Mouse (Mus musculus) cerebellum, postnatal 25 days (tissue): ENCODE results near the gene Acmsd.
A peak's percentile ranks its signal among the peaks of the same experiment; 100 is the strongest.
"Not testable (repeated sequence)": the region's sequence is repeated elsewhere in the genome, so short reads cannot be mapped to it uniquely, and the experiment has no call there.

Experiments
- DNase-seq, 2 experiments: peaks; one replicate each; pipeline ENCODE4 v3.0.0; 2021; ENCODE audit warnings: mixed read lengths in 2 of 2

Gene Acmsd

DNA sequence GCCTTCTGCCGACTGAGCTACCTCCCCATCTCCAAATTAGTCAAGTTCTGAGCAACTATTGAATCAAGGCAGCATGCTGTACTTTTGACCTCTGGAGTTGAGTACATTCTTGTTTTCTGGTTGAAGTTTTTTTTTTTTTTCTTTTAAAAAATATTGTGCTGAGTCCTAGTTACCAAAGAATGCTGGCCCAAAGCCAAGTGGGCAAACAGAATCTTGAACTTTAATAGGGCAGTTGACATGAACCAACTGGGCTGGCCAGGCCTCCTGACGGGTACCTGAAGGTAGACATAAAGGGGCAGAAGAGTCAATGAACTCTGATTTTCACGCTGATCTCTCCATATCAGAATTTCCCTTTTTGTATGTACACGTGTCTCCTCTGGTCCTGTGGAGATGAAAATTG, at the start of gene Acmsd:
Acmsd (plus strand) TSS at position 318 of the 400 bp plus-strand sequence.
- DNase-seq, result no peak

DNA sequence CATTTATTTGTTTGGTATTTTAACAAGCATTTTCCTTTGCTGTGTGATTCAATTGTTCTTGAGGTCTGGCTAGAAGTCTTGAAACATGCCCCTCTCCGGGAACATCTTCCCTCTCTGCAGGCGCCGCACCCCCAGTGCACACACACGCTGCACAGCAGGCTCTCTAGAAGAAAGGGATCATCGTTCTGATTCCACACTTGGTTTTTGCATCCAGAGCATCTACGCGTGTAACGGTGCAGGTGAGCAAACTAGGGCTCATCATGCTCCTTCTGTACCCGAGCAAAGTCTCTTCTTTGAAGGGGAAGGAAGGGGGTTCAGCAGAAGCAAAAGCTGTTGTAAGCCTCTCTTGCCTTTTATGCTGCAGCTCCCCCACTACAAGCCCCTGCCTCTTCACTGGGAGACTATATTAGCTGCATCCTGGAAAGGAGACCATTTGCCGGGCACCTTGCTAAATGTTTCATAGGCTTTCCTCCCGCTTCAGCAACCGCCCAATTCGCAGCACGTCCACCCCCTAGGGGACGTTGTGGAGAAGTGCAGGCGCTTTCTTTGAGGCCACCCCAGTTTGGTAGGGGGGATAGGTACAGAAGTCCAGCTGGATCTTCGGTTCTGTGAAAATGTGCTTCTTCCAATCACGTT, 49.6 kb upstream of the Acmsd start, which contains the start of gene Tmem163:
Tmem163 (minus strand) TSS at position 51 of the 636 bp plus-strand sequence.
- peak; percentile 75 to 82 for DNase-seq

DNA sequence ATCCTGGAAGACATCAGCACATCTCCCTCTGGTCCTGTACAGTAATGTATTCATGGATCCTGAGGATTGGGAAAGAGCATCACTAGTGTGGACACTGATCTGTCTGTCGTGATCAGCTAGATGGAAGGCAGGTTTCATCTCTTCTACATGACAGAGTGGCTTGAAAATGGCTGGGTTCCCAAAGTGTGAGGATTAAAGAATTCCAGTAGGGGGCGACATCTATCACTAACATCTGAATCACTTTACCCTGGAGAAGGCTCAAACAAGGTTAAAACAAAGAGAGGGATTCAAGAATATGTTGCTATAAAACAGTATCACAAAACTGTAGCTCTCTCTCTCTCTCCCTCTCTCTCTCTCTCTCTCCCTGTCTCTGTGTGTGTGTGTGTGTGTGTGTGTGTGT, 32.7 kb upstream of the Acmsd start:
- no peak for DNase-seq

DNA sequence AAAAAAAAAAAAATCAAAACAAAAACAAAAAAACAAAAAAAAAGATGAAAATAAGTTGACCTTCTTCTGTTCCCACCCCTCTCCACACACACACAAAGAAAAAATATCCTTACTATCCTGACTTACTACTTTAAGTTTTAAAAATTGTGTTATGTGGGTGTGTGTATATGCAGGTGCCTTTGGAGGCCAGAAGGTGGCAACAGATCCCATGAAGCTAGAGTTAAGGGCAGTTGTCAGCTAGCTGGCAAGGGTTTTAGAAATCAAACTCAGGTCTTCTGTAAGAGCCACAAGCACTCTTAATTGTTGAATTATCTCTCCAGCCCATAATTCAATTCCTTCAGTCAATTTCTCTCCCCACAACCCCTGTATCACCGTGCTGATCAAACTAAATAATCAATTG, 27.0 kb upstream of the Acmsd start:
- no peak for DNase-seq

DNA sequence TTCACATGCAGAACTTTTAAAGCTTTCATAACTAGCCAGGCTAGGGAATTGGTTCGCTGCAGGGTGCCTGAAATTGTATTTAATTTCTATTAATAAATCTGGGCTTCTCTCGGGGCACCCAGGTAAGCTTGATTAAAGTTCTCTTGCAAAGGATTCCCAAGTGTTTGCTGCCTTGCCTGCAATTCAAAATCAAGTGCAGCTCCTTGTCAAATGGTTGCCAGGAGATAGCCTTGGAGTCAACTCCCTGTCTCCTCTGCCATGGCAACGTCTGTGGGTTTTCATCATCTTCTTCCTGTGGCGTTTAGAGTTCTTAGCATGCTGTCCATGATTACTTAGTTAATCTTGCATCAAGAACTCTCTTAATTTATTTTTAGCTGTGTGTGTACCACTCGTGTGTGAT, 22.9 kb upstream of the Acmsd start:
- DNase-seq, result no peak

DNA sequence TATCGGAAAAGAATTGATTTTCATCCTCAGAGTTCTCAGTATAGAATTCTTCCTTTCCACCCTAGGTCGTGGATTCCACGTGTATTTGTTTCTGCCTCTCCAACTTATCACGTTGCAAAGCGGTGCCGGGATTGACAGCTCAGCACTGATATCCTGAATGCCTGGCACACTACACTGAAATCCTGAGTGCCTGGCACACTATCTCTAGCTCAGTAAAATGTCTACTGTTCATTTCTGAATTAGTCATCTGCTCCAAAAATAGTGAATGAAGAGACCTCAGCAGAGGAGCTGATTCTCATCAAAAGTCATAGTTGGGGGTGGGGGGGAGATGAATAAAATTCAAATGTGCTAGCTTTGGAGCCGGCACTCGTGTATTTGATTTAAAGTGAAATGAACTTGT, 12.8 kb upstream of the Acmsd start:
- no peak for DNase-seq

DNA sequence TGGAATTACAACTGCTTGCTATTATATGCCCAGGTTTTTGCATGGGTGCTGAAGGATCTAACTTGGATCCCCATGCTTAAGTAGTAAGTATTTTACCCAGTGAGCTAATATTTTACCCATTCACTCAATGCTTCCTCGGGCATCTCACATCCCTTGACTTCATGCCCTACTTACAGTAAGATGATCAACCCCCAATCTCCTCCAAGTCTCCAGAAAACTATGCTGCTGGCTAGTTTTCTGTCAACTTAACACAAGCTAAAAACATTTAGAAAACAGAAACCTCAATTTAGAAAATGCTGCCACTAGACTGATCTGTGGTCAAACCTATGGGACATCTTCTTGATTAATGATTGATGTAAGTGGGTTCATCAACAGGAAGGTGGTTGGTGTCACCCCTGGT, 10.9 kb upstream of the Acmsd start:
- no peak for DNase-seq

DNA sequence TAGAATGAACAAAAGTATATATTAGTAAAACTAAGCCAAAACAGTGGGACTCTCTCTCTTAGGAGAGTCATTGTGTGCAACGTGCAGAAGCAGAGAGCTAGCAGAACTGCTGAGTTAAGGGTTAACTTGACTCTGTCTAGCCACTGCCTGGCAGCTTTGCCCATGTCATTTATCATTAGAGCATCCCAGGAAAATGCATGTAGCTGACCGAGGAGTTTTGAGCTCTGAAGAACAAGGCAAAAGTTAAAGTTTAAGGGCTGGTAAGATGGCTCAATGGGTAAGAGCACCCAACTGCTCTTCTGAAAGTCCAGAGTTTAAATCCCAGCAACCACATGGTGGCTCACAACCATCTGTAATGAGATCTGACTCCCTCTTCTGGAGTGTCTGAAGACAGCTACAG, 5.6 kb upstream of the Acmsd start:
- DNase-seq, result no peak

DNA sequence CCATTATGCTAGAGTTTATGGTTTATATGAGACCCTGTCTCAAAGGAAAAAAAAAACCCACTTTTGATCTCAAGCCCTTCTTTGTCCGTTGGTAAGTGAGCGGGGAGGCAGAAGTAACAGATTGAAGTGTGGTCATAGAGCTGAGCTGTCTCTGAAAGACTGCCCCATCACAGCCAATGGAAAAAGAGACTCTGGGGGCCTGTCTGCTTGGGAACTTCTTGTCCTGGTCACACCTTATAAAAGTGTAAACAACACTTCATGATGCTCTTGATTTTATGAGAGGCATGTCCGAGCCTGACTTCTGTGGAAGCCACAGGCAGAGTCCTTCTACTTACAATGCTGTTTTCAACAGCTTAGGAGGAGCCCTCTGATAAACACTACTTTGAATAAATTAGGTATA, 1.9 kb downstream of the Acmsd start:
- DNase-seq, result no peak

DNA sequence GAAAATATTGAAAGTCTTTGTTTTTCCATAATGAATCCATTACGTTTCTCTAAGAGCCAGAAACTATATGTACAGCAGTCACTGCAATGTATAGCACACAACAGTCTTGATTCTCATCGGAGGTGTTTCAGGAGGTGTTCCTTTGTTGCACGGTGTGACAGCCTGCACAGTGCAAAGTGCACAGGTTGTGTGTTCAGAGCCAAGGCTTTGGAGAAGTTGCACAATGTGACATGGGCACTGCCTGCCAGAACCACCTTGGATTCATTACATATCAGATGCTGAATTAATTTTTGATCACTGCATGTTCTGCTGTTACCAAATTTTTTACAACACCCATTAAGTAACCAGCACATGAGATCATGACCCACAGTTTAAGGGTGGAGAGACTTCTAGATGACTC, 3.2 kb downstream of the Acmsd start:
- no peak for DNase-seq

DNA sequence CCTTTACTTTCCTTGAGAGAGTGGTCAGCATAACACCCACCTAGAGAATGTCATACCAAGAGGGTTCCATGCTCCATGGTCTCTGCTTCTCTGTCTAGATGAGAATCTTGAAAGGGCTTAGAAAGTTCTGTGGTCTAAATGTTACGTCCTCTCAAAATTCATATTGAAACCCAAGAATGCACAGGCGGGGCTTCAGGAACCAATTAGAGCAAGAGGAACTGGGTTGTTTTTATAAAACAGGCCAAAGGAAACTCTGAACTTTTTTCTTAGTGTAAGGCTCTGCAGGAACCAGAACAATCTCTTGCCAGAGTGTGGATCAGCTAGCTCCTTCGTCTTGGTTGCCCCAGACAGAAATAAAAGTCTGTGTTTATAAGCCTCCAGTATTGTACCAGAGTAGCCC, 3.6 kb downstream of the Acmsd start:
- DNase-seq, result no peak

DNA sequence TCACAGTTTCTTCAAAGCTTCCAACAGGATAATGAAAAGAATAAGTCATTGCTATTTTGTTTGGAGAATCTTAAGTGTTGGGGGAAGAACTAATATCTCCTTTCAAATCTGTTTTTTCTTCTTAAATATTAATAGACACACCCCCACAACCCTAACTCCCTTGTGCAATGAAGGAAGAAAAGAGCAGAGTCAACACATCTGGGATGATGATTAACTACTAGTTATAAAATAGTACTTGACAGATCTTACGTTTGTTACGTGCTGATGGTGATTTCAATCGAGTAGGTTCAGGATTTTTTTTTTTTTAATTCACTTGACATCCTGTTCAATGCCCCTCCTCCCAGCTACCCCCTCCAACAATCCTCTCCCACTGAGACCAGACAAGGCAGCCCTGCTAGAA, 6.1 kb downstream of the Acmsd start:
- DNase-seq, result no peak

DNA sequence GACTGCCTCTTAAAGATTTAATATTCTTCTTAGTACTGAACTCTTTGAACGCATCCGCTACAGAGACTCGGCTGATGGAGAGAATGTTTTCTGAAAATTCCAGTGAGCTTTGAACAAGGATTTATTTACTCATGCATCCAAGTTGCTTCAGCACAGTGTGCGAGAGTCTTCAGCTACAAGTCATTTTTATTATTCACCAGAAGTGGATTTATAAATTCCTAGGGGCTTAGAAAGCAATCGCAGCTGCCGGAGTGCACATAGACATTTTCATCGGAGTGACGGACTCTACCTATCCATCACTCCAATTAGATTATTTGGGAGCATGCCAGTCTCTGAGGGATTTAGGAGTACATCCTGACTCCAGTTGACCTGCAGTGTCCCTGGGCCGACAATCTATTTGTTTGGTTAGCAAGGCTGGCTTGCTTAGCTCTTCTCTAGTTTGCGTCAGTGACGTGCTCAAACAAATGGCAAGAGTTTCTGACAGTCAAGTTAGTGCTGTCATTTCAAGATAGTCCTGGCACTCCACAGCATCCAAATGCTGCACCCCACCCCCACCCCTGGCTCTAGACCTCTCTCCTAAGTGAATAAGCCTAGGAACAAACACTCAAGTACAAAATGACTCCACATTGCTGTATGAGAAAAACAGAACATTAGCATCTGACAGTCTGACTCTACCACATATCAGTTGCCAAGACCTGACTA, 21.3 kb downstream of the Acmsd start:
- DNase-seq, result no peak

DNA sequence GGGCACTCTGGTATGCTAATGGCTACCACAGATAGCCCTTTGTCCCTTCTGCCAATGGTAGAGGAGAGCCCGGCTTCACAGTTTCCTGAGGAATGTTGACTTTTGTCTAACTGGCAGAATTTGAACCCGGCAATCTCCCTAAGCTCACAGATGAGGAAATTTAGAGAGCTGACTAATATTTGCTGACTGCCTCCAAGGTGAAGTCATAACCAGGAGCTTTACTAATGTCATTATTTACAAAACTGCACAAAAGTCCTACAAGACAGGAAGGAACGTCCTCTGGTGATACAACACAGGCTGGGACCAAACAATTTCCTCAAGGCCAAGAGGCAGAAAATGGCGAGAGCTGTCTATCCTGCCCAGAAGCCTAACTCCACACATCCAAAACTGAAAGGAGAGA, 26.6 kb downstream of the Acmsd start:
- DNase-seq, result no peak

DNA sequence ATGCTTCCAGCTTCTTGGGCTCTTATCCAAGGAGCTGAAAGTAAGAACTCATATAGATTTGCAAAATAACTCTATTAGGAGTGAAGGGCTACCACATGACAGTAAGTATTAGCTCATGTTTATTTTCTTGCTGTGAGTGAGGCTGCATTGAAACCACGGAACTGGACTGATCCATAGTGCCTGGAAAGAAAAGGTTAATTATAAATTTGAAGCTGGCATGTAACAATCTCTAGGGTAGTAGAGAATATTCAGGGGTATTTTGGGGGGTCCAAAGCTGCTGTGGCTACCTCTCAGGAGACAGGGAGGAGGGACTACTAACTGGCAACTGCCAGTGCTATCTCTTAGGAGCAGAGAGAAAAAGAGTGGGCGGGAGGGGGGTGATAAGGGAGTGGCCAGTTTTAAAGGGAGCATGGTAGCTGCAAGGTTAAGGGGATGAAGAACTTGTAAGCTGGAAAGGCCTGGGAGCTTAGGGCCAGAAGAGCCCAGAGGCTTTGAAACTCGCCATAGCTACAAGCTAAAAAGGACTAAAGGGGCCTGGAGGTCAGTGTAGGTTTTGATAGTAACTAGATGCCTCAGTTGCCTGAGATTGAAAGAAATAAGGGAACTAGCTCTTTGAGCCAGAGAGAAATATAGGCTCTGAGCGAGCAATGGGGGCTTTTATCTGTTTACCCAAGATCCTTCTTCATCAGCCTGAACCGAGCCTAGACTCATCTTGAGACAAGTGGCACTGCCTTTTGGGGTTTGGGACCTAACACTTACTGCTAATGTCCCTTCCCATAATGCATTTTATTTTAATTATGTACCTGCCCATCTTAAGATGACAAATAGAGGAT, 27.3 kb downstream of the Acmsd start:
- no peak for DNase-seq

DNA sequence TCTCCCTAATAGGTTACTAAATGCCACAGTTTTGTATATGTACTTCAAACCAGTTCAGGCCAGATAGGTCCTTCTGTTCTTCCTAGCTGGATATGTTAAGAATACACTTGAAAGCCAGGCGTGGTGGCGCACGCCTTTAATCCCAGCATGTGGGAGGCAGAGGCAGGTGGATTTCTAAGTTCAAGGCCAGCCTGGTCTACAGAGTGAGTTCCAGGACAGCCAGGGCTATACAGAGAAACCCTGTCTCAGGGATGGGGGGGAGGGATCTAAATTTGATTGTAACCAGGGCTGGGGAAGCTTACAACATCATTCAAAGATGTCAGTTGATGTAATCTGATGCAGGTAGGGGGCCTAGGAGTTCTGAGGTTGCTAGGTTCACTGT, 27.9 kb downstream of the Acmsd start:
- DNase-seq, result not testable (repeated sequence)

DNA sequence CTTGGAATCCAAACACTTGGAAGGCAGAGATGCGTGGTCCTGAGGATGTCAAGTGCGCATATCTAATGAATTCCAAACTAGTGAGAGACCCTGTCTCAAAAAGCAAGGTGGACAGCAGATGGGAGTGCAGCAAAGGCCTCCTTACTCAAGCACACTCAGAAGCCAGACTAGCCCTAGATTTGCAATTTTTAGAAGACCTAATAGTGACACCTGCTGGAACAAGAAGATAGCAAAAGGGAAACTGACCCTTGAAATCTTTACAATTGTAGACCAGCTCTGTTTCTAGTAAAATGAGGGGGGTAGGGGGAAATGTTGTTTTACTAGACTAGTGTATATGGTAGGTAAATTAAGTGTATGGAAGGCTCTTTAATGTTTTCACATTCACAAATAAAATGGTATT, 36.3 kb downstream of the Acmsd start:
- DNase-seq, result peak in 1 of 2 experiments; percentile 11

DNA sequence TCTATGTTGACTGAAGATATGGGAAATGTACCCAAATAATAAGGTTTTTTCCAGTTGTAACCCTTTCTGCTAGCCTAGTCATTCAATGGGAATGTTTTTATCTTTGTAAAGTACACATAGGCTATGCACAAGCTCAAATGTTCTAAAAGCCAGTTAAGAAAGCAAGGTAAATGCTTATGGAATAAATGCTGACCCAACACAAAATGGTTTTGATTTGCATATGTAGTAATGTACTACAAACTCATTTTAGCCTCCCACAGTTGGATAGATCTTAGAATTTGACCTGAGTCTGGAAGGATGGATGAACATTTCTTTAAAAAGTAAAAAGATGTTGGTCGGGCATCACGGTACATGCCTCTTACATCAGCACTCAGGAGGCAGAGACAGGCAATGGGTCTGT, 37.5 kb downstream of the Acmsd start:
- no peak for DNase-seq

DNA sequence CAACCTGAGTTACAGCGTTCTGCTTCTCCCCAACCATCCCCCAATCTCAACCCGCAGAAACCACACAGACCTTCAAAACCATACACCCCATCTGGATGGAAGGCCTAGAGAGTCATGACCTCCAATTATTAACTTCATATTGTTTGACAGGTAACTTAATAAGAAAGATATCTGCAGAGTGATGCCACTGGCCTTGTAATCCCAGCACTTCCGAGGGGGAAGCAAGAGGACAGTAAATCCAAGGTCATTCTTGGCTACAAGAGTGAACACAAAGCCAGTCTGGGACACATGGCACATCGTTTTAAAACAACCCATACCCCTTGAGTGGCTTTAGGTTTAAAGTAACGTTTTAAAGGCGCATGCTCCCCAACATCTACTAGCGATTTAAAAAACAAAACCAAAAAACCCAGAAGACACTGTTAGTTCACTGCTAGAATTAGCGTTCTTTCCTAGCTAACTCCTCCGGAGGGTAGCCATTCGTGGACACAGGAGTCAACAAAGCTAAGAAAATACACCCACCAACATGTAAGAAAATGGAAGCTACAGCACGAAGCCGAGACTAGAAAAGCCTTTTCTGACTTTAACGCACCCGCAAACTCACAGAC, 44.1 kb downstream of the Acmsd start:
- no peak for DNase-seq

DNA sequence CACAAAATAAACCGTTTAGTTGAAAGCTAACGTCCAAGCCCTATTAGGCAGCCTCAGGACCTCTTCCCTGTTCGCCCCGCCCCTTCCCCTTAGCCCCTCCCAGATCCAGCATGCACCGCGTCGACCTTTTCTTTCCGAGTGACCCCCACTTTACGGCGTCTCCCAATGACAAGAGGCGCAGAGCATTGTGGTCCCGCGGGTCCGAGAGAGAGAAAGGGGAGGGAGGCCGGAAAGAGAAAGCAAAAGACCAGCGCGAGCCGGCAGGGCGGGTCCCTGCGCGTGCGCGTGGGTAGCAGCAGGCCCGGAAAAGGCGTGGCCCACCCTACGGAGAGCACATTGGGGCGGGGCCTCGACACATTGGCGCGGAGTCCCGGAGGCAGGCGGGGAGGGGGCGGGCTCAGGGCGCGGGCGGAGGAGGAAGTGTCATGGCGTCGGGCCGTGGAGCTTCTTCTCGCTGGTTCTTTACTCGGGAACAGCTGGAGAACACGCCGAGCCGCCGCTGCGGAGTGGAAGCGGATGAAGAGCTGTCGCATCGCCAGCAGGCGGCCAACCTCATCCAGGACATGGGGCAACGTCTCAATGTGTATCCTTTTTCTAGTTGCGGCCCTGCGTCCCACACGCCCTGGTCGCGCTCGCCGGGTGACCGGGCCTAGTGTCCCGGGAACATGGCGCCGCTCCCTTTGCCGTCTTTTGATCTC, 44.7 kb downstream of the Acmsd start, which contains the start of gene Ccnt2:
Ccnt2 (plus strand) TSS at position 362 of the 698 bp plus-strand sequence.
- peak; percentile 99 for DNase-seq

DNA sequence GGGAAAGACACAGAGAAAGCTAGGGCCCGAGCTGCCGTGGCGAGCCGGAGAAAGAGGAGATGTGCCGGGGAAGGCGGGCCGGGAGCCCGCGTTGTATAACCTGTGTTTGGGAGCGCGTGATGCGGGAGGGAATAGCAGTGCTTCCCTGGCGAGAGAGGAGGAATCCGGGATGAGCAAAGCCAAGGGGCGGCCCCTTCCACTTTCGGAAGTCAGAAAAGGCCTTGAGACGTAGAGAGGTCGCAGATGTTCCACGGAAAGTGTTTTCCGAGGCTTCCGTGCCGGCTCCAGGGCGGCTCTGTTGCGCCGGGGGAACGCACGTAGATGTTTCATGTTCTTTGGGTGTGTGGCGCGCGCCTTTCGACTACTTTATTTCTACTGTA, 45.3 kb downstream of the Acmsd start:
- no peak for DNase-seq

DNA sequence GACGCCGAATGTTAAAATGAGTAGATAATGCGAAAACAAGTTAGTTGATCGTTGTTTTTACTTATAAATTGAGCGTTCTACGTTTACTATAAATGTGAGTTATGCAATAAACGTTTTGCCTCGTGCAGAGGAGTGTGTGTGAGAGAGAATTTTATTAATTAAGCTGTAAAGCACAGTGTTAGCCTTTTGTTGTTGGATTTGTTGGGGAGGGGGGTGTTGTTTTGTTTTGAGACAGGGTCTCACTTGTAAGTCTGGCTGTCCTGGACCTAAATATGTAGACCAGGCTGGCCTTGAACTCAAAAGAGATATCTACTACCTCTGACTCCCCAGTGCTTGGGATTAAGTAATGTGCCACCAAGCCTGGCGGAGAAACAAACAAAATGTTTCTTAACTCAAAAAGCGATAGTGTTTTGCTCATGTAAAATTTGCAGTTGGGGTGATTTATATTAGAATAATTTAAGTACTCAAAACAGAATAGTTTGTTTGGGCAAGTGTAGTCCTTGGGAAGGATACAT, 46.0 kb downstream of the Acmsd start:
- DNase-seq, result no peak

DNA sequence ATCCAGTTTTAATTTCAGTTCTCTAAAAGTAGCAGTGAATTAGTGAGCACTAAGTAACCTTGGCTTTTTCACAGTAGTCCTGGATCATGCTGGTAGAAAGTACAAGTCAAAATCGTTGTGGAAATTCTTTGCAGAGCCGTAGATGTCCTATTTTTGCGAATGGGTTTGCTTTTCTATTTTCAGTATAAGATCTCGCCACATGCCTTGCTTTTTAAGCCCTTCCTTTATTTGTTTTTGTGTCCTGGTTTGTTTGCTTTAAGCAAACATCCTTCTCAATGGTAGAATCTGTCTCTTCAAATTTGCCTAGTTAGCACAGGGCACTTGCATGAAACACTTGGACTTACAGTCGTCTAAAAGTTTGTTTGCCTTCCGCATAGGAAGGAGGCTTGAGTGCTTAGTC, 47.0 kb downstream of the Acmsd start:
- DNase-seq, result no peak
